Mouse (Mus musculus) forebrain, embryonic 10.5 days (tissue): ENCODE measurements at regions not wholly inside any gene's neighbourhood (a gene's known extent, or its start where the extent isn't known, plus 50 kb on each side); places are given as distances from the start of the nearest gene placed in this dataset.

ENCODE experiments used
- DNase-seq: peaks from one replicate; pipeline ENCODE4 v3.0.0-alpha.2; 2017; ENCODE audit warnings: low spot score; ENCODE audit errors: extremely low spot score
- H3K27ac ChIP-seq: fragments of 300-500 bp; sonication (generic); 2 replicates; pipeline ENCODE4 v1.5.1; 2016; ENCODE audit warnings: mild to moderate bottlenecking
- H3K27me3 ChIP-seq: fragments of 300-500 bp; sonication (generic); 2 replicates; pipeline ENCODE4 v1.6.1; 2016; ENCODE audit warnings: mild to moderate bottlenecking; ENCODE audit not compliant: poor library complexity, severe bottlenecking
- H3K36me3 ChIP-seq: fragments of 300-500 bp; sonication (generic); replicated peaks from 2 replicates; pipeline ENCODE4 v1.6.1; 2016; ENCODE audit warnings: mild to moderate bottlenecking, moderate library complexity
- H3K4me1 ChIP-seq: fragments of 300-500 bp; sonication (generic); 2 replicates; pipeline ENCODE4 v1.6.1; 2016
- H3K4me3 ChIP-seq: fragments of 300-500 bp; sonication (generic); 2 replicates; pipeline ENCODE4 v1.5.1; 2016; ENCODE audit warnings: mild to moderate bottlenecking, moderate library complexity
- H3K9me3 ChIP-seq: fragments of 300-500 bp; sonication (generic); 2 replicates; pipeline ENCODE4 v1.6.1; 2016; ENCODE audit warnings: mild to moderate bottlenecking, moderate library complexity
- WGBS: fragments of 180-500 bp; shearing (Covaris S2); methylation state at CpG from one replicate; pipeline ENCODE4 v1.1.7; 2016; 5-methylcytosine and 5-hydroxymethylcytosine counted together

GRCm38 (mm10) chr3:35688111-35688510 lies 65.8 kb upstream of the Atp11b start:
- H3K4me1 ChIP-seq = no peaks in the 10 kb centered on the region
- 75% methylated on average over 5 of the region's 5 CpGs for WGBS
- no peak for DNase-seq
- H3K4me3 ChIP-seq = no peak overlapping the region
- no peaks in the 10 kb centered on the region for H3K9me3 ChIP-seq
- H3K36me3 ChIP-seq = no peaks in the 10 kb centered on the region
- H3K27ac ChIP-seq = no peak overlapping the region
- no peaks in the 10 kb centered on the region for H3K27me3 ChIP-seq

- WGBS = 29% methylated on average over 4 of the region's 4 CpGs
- no peaks in the 10 kb centered on the region for H3K9me3 ChIP-seq
Measured at GRCm38 (mm10) chr3:35688781-35689180, 65.1 kb upstream of the Atp11b start.

GRCm38 (mm10) chr3:35693039-35693438 lies 60.9 kb upstream of the Atp11b start:
- DNase-seq = peak; percentile 35
- Histone ChIP-seq H3K27ac (no peak overlapping the region), H3K27me3 (no peaks in the 10 kb centered on the region), H3K36me3 (no peaks in the 10 kb centered on the region), H3K4me1 (peaks cover 8% of the 10 kb centered on the region), H3K9me3 (no peaks in the 10 kb centered on the region), H3K4me3 (no peak overlapping the region)
- WGBS = 55% methylated on average over 6 of the region's 6 CpGs

More at GRCm38 (mm10) chr3:35688781-35689180, 65.1 kb upstream of the Atp11b start:
- 0 out of 2 replicates have a peak, but pooled peaks cover under 1% of the 10 kb centered on the region for H3K4me1 ChIP-seq
- H3K27ac ChIP-seq = no peak overlapping the region
- no peak for DNase-seq
- H3K27me3 ChIP-seq = no peaks in the 10 kb centered on the region
- H3K4me3 ChIP-seq = no peak overlapping the region
- no peaks in the 10 kb centered on the region for H3K36me3 ChIP-seq

GRCm38 (mm10) chr3:35693551-35693950 lies 60.4 kb upstream of the Atp11b start:
- WGBS = 90% methylated on average over 12 of the region's 12 CpGs
- Histone ChIP-seq H3K36me3 (no peaks in the 10 kb centered on the region), H3K4me1 (peaks cover 8% of the 10 kb centered on the region), H3K9me3 (no peaks in the 10 kb centered on the region), H3K27ac (no peak overlapping the region), H3K27me3 (no peaks in the 10 kb centered on the region), H3K4me3 (no peak overlapping the region)
- no peak for DNase-seq

- no peak overlapping the region for H3K27ac ChIP-seq
- WGBS = 82% methylated on average over 4 of the region's 4 CpGs
- no peak overlapping the region for H3K4me3 ChIP-seq
- H3K4me1 ChIP-seq = peaks cover 8% of the 10 kb centered on the region
- no peaks in the 10 kb centered on the region for H3K9me3 ChIP-seq
- no peaks in the 10 kb centered on the region for H3K36me3 ChIP-seq
- H3K27me3 ChIP-seq = no peaks in the 10 kb centered on the region
- DNase-seq = no peak
Measured at GRCm38 (mm10) chr3:35694241-35694640, 59.7 kb upstream of the Atp11b start.

GRCm38 (mm10) chr3:35695859-35696258 lies 58.0 kb upstream of the Atp11b start:
- WGBS = 80% methylated on average over 3 of the region's 3 CpGs
- Histone ChIP-seq H3K27ac (no peak overlapping the region), H3K27me3 (no peaks in the 10 kb centered on the region), H3K4me1 (peaks cover 8% of the 10 kb centered on the region), H3K36me3 (no peaks in the 10 kb centered on the region), H3K9me3 (no peaks in the 10 kb centered on the region), H3K4me3 (no peak overlapping the region)
- no peak for DNase-seq

GRCm38 (mm10) chr3:35699266-35699665 lies 54.6 kb upstream of the Atp11b start:
- Histone ChIP-seq H3K27ac (no peak overlapping the region), H3K36me3 (no peaks in the 10 kb centered on the region), H3K27me3 (no peaks in the 10 kb centered on the region), H3K4me3 (no peak overlapping the region), H3K4me1 (peaks cover 5% of the 10 kb centered on the region), H3K9me3 (no peaks in the 10 kb centered on the region)
- WGBS = 89% methylated on average over 2 of the region's 2 CpGs
- DNase-seq = no peak

GRCm38 (mm10) chr3:35699979-35700378 lies 53.9 kb upstream of the Atp11b start:
- H3K4me1 ChIP-seq = peaks cover 5% of the 10 kb centered on the region
- H3K9me3 ChIP-seq = no peaks in the 10 kb centered on the region
- no peaks in the 10 kb centered on the region for H3K36me3 ChIP-seq
- no peak for DNase-seq
- no peak overlapping the region for H3K4me3 ChIP-seq
- no peaks in the 10 kb centered on the region for H3K27me3 ChIP-seq
- H3K27ac ChIP-seq = no peak overlapping the region

GRCm38 (mm10) chr3:35703528-35704327 lies 50.2 kb upstream of the Atp11b start:
- 88% methylated on average over 8 of the region's 8 CpGs for WGBS
- H3K4me3 ChIP-seq = no peak overlapping the region
- no peak for DNase-seq
- H3K36me3 ChIP-seq = no peaks in the 10 kb centered on the region
- no peaks in the 10 kb centered on the region for H3K9me3 ChIP-seq
- no peaks in the 10 kb centered on the region for H3K27me3 ChIP-seq
- H3K4me1 ChIP-seq = no peaks in the 10 kb centered on the region
- no peak overlapping the region for H3K27ac ChIP-seq
